Mouse (Mus musculus) T-helper 17 cell (primary cell): ENCODE results near the gene Gm38392.
"Not testable (repeated sequence)": the region's sequence is repeated elsewhere in the genome, so short reads cannot be mapped to it uniquely, and the experiment has no call there.

Experiments
- in situ Hi-C, 2 experiments: fragments of 300-600 bp; cut with MboI, MseI; formaldehyde crosslinking; loops; 1 replicate in 1 of 2; 2 replicates in 1 of 2; pipeline ENCODE4 v1.15.1; 2025; ENCODE audit warnings: high pct_unique_total_duplicates in 2 of 2

The Gm38392 gene

DNA sequence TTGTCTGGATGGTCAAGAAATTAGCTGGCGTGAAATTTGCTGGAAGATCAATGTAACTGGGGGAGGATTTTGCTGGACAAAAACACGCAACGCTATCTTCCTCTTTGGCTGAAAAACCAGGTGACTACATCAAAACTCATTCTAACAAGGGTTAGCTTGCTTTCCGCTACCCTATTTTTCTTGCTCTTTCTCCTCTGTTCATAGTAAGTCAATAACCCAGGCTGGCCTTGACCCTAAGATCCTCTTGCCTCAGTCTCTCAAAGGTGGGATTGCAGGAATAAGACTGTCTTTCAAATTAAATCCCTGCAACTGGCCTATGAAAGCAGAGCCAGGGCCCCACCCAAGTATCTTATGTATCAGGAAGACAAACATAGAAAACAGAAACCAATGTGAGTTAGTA is at the start of gene Gm38392:
Gm38392 (minus strand) TSS at position 101 of the 400 bp plus-strand sequence.
- in situ Hi-C loops: no loop called here

DNA sequence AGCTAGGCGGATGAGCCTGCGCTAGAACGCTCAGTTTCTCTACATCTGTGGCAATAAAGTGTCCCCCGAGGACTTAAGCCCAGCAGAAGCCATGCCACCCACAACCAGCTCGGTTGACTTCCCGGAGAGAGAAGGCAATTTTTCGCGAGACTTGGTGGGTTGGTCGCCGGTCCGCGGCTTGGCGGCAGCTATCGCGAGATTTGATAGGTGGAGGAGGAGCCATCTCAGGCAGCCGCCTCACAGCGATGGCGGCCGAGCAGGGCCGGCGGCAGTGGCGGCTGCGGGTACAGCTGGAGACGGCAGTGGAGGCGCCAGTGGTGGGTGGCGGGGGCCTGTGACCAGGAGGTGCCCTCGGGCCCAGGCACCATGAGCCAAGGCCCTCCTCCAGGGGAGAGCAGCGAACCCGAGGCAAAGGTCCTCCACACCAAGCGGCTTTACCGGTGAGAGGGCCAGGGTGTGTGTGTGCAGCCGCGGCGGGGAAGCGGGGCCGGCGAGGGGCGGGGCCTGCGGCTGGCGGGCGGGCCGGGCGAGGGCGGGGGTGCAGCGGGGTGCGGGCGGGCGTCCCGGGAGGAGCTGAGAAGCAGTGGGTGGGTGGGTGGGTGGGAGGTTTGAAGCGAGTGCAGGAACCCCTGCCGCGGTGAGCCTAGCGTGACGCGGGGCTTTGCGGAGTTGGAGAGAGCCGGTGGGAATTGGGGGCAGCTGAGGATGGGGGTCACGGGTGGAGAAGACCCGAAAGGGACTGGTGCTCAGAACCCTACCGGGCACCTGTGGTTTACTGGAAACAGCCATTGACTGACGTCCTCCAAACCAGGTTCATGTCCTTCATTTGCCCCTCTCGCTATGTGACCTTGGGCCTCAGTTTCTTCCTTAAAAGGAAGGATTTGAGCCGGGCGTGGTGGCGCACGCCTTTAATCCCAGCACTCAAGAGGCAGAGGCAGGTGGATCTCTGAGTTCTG is 49.3 kb upstream of the Gm38392 start, which contains the start of the genes Tmem79 and Smg5:
Tmem79 (minus strand) TSS at position 91 of the 956 bp plus-strand sequence.
Smg5 (plus strand) TSS at position 203 of the 956 bp plus-strand sequence.
- in situ Hi-C loops: no loop called here

DNA sequence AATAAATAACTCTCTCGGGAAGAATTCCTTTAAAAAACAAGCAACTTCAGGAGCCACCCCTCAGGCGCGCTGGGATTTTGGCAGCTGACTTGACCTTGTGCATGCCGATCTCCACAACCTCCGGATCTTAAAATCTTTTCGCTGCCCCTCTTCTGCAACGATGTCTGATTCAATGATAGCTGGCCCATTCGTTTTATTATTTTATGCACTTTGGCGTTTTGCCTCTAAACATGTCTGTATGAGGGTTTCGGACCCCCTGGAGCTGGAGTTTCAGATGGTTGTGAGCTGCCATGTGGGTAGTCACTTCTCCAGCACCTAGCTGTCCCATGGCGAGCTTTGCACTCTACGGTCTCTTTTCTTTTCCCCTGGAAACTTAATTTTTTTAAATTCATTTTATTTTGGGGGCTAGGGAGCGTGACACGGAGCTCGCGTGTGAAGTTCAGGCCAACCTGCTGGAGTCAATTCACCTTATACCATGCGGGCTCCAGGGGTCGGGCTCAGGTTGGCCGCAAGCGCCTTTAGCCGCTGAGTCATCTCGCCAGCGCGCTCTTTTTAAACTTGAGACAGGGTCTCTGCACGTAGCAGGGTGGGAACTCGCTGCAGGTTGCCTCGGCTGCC is 48.5 kb upstream of the Gm38392 start:
- in situ Hi-C loops: no loop called here

DNA sequence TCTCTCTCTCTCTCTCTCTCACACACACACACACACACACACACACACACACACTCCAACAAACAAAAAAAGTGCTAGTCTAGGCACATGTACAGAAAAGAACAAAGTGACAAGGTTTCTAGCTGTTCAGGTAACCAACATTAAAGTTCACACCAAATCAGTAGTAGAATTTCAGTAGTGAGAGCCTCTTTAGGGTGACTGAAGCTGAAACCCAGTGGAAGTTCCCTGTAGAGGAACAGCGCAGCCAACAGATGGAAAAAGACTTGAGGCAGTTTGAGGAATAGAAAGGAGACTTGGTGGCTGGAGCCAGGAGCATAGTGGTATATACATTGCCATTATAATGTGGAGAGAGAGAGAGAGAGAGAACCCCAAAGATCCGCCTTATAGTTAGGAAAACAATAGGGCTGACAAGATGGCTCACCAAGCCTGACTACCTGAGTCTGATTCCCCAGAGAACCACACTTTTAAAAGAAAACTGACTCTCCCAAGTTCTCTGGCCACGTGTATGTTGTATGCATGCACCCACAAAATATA is 48.0 kb upstream of the Gm38392 start:
- in situ Hi-C loops: loop anchor here in 1 of 2 experiments (5.0 kb wide), 1 partner anchor 38 kb away; the partner anchor contains the start of genes Cct3 and Tsacc

DNA sequence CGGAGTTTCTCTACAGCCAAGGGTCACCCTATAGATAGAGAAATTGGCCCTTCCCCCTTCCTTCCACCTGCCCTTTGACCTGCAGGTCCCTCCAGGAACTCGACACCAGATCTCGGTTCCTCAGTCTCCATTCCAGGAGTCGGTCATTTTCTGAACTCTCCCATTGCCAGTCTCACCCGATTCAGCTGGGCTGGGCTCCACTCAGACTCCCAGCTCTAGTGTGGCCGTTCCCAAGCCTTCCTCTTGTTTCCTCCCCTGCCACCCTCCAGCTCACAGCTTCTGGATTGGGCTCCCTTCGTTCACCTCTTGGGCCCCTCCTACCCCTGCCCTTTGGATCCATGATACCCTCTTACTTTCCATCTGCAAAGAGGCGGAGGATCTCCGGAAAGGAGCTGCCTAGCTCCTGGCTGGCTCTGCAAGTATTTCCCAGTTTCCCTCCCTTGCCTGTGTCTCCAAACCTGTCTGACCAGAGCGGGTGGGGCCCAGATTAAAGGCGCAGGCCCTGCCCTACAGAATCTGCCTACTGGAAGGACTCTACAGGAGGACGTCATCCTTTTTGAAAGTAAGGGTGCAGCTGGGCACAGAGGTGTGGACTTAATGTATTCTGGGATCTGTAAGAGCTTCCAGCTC is 47.1 kb upstream of the Gm38392 start:
- in situ Hi-C loops: loop anchor here in 1 of 2 experiments (5.0 kb wide), 1 partner anchor 37 kb away; the partner anchor contains the start of genes Cct3 and Tsacc

DNA sequence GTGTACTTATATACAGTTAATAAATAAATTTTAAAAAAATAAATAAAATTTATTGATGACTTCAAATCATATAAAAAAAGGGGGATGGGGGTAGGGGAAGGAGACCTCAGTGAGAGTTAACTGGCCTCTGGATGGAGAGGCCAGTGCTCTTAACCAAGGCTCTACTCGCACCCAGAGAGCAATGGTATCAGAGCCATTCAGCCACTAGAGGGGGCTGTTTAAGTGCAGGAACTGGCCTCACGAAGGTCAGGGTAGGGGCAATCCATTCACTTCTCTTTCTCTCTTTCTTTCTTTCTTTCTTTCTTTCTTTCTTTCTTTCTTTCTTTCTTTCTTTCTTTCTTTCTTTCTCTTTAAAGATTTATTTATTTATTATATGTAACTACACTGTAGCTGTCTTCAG is 44.3 kb upstream of the Gm38392 start:
- in situ Hi-C loops: loop anchor here in 1 of 2 experiments (5.0 kb wide), 1 partner anchor 34 kb away; the partner anchor contains the start of genes Cct3 and Tsacc

DNA sequence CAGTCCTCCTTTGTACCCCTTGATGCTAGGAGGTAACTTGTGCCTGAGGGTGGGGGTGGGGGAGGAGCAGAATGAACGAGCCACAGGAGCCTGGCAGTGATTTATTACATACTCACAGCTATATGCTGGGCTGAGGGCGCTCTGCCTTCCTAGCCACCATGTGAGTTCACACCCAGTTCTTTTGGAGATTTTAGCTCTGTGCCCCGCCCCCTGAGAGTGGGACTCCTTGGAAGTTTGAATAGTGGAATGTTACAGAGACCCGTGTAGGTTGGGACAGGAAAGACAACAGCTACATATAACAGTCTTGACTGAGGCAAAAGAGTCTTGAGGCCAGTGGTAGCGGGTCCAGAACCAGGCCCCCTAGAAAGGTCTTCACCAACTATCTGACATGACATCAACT is 41.9 kb upstream of the Gm38392 start:
- in situ Hi-C loops: no loop called here

DNA sequence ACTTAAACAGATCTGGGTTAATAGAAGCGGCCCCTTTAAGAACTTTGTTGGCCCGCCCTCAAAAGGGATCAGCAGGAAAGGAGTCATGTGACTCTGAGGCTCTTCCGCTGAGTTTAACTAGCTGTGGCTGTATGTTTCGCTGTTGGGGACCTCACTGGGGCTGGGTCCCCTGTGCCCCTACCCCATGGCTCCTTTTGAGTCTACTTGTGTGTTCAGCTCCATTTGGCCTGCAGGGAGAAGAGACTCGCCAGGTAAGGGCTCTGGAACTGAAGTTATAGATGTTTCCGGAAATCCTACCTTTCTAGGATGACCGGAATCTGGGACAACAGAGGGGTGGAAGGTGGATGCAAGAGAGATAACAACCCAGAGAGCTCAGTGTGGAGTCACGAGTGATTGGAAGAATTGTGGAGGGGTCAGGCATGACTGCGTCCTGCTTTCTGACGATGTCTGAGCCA is 38.0 kb upstream of the Gm38392 start, which contains the start of gene Glmp:
Glmp (plus strand) TSS at position 73 of the 455 bp plus-strand sequence.
- in situ Hi-C loops: loop anchor here in 1 of 2 experiments (25.0 kb wide), 1 partner anchor 737 kb away; no protein-coding TSS in a partner anchor

DNA sequence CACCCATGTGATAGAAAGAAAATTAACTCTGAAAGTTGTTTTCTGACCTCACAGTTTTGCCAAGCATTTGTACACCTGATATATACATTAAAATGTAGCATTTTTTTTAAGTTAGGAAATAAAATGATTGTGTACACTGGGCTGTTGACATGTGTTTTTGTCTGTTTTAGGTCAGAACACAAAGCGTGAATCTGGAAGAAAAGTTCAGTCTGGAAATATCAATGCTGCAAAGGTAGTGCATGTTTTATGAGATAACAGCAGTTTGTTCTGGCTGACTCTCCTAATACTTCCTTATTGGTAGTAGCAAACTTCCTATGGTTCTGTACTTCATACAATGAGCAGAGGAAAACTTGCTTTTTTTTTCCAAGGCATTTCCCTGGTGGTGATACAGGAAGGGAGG is 12.2 kb upstream of the Gm38392 start:
- in situ Hi-C loops: loop anchor here in 1 of 2 experiments (5.0 kb wide), 1 partner anchor 33 kb away; no protein-coding TSS in a partner anchor

DNA sequence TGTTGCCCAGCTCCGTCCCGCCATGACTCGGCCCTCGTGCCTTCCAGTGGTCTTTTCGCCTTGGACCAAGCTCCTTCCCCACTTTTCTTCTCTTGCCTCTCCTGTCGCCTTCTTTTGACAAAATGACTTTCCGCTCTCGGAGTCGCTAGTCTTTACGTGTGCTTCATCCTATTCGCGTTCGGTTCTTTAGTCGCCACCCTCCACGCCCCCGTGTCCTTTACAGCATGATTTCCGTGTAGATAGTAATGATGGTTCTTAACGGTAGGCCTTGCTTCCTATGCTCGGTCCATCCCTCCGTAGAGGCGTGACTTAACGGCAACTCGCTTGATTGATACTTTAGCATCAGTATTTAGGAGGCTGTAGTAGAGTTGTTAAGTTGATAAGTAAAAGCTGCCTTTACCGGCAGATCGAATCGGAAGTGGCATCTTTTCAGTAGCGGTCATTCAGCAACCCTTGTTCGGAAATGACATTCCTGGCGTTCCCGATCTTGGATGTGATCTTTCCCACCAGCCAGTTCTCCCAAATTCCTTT is 10.4 kb upstream of the Gm38392 start:
- in situ Hi-C loops: loop anchor here in 1 of 2 experiments (5.0 kb wide), 1 partner anchor 35 kb away; no protein-coding TSS in a partner anchor

DNA sequence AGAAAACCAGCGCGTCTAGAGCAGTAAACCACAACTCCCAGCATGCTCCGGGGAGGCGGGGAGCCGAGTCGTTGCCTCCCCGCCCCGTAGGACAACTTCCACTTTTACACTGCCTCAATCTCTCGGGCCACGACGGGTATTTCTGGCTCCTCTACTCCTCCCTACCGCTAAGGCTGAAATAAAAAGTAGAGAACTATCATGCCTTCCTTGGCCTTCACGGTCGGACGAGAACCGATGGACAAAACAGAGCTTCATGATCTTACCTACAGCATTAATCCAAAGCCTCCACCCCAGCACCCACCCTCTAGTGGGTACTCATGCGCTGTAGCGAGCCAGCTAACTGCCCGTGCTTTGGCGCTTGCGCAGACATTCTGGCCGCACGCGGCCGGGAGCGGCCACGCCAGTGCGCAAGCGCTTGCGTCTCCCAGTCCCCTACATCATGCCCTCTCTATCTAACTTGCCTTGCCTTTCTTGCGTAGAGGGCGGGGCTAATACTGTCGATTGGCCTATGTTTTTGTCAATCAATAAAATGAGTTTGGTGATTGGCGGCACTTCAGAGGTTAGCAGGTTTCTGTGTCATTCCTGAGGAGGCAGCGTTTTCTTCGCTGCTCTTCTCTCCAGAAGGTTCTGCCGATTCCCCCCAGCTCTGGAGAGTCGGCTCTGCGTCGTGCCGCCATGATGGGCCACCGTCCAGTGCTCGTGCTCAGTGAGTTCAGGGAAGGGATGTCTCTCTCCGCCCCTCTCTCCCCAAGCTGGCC is 9.7 kb upstream of the Gm38392 start, which contains the start of the genes Tsacc and Cct3:
Tsacc (minus strand) TSS at position 439 of the 758 bp plus-strand sequence.
Cct3 (plus strand) TSS at position 556 of the 758 bp plus-strand sequence.
- in situ Hi-C loops: loop anchor here in 1 of 2 experiments (5.0 kb wide), 1 partner anchor 36 kb away; no protein-coding TSS in a partner anchor

DNA sequence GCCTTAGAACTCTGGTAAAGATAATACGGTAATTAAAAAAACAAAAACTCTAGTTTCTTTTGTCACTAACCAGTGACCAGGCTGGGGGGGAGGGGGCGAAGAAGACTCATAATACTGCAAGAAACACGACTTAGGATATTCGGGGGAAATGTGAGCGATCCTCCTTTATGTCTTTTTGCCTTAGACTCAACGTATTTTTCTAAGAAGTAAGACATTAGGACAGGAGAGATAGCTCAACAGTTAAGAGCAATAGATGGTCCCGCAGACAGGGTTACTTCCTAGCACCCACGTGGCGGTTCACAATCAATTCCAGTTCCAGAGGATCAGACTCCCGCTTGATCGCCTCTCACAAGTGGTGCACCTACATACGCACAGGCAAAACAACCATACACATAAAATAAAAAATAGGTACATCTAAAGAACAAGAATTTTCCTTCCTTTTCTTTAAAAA is 9.1 kb upstream of the Gm38392 start:
- in situ Hi-C loops: loop anchor here in 1 of 2 experiments (5.0 kb wide), 1 partner anchor 36 kb away; no protein-coding TSS in a partner anchor

DNA sequence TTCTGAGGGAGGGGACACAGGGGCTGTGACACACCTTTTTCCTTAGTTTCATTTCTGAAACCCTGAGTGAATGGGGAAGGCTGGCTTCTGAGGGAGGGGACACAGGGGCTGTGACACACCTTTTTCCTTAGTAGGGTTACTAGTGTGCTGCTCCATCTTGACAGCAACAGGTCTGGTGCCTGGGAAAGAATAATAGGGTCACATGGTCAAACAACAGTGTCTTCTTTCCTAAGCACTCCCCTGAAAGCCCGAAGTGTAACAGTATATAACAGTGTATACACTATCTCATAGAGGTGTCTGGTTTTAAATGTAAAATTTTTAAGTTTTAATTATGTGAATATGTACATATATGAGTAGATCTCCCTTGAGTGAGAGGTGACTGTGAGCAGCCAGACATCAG is 8.3 kb upstream of the Gm38392 start:
- in situ Hi-C loops: loop anchor here in 1 of 2 experiments (5.0 kb wide), 1 partner anchor 37 kb away; no protein-coding TSS in a partner anchor

DNA sequence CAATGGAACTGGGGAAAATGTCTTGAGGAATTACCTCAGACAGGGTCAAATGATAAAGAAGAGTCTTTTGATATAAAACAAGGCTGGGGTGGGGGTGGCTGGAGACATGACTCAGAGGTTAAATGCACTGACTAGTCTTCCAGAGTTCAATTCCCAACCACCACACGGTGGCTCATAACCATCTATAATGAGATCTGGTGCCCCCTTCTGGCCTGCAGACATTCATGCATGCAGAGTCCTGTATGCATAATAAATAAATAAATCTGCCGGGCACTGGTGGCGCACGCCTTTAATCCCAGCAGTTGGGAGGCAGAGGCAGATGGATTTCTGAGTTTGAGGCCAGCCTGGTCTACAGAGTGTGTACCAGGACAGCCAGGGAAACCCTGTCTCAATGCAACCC is 5.0 kb upstream of the Gm38392 start:
- in situ Hi-C loops: no loop called here

DNA sequence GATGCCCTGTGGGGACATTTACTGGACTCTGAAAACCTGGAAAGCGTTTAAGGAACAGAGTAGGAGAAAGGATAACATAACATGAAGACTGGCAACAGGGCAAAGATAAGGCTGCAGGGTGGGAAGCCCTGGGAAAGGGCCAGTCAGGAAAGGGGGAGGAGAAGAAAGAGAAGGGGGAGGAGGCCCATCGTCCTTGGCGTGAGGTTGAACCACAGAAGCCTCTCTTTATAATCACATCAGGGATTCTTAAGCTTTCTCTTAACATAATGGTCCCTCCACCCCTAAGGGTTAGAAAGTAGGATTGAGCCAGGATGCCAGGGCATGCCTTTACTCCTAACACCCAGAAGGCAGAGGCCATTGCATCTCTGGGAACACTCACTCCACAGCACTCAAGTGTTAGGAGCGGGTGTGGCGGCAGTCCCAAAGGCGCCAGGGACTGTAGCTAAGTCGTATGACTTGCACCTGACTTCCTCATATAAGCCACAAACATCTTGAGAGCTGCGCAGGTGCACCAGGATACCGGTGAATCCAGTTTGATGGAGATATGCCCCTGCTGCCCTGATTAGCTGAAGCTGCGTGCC is 1.2 kb upstream of the Gm38392 start:
- in situ Hi-C loops: not testable (repeated sequence)

DNA sequence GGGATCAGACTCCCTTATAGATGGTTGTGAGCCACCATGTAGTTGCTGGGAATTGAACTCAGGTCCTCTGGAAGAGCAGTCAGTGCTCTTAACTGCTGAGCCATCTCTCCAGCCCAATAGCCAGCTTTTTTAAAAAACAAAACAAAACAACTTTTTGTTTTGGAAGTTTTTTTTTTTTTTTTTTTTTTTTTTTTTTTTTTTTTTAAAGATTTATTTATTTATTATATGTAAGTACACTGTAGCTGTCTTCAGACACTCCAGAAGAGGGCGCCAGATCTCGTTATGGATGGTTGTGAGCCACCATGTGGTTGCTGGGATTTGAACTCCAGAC is 1.5 kb downstream of the Gm38392 start:
- in situ Hi-C loops: not testable (repeated sequence)

DNA sequence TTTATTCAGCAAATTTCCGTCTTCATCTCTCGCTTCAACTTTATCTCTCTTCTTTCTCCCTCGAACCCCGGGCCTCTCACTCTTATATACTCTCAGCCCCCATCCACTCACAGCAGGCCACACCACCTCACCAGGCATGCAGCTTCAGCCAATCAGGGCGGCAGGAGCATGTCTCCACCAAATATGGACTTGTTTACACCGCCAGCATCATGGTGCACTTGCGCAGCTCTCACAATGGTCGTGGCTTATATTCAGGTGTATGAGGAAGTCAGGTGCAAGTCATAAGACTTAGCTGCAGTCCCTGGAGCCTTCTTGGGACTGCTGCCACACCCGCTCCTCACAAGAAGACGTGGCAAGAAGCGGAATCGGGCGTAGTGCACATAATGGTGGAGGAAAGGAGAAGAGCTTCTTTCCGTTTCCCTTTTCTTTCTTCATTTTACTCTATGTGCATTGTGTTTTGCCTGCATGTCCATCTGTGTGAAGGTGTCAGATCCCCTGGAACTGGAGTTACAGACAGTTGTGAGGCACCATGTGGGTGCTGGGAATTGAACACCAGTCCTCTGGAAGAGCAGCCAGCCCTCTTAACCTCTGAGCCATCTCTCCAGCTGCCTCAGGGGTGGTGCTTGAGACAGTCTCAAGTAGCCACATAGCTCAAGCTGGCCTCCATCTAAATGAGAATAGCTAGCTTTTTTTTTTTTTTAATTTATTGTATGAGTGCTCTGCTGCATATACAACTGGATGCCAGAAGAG is 2.0 kb downstream of the Gm38392 start:
- in situ Hi-C loops: not testable (repeated sequence)

DNA sequence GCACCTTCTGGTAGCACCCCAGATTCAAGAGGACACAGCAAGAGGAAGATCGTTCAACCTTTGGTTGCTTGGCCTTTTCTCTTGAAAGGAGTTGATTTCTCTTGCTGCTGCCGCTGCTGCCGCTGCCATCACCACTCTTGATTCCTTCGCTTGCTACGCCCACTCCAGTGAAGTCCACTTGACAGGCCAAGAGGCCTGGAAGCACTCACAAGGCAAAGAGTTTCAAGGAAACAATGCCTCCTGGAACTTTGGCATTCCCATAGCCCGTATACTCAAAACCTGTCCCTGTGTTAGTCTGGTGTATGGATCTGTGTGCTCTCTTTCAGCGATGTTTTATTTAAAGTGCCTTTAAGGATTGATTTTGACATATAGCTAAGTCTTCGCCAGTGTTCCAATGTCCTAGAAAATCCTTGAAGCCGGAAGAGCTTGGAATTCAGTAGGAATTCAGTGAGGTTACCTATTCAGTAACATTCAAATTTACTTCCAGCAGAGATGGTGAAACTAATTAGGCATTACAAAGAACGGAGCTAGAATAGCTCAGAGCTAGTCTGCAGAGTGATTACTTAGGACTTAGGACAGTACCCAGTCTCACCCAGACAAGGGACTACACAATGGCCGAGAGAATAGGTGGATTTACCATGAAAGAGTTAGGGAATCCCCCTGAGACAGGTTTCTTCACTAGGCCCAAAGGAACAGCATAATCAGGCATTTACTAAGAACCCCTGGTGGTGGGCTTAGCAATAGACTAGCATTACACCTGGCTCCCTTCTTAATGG is 5.7 kb downstream of the Gm38392 start:
- in situ Hi-C loops: not testable (repeated sequence)
